Mouse (Mus musculus) forebrain, embryonic 11.5 days (tissue): ENCODE data around the gene Pdia3. TPM values are rescaled to one million over a fixed set of nuclear protein-coding genes. Genes with fewer than 3 reads are reported as not detected.

Experiments
- ATAC-seq: fragments of 200-750 bp; cut with Nextera tagmentation; replicated peaks from 2 replicates; pipeline ENCODE4 v1.8.0; 2017; ENCODE audit warnings: moderate TSS enrichment; ENCODE audit not compliant: low FRiP score
- DNase-seq: peaks from one replicate; pipeline ENCODE4 v3.0.0-alpha.2; 2017; ENCODE audit warnings: low spot score
- H3K27ac ChIP-seq: fragments of 300-500 bp; sonication (generic); 2 replicates; pipeline ENCODE4 v1.5.1; 2014; ENCODE audit warnings: low read depth, low read length
- H3K27me3 ChIP-seq: fragments of 300-500 bp; sonication (generic); 2 replicates; pipeline ENCODE4 v1.6.1; 2014; ENCODE audit warnings: mild to moderate bottlenecking, low read length, mixed read lengths; ENCODE audit not compliant: control insufficient read depth, insufficient read depth
- H3K36me3 ChIP-seq: fragments of 300-500 bp; sonication (generic); 2 replicates; pipeline ENCODE4 v1.6.1; 2014; ENCODE audit warnings: mild to moderate bottlenecking, low read length, moderate library complexity, mixed read lengths; ENCODE audit not compliant: control insufficient read depth, insufficient read depth
- H3K4me1 ChIP-seq: fragments of 300-500 bp; sonication (generic); replicated peaks from 2 replicates; pipeline ENCODE4 v1.6.1; 2014; ENCODE audit warnings: low read length, mixed read lengths; ENCODE audit not compliant: control insufficient read depth, insufficient read depth
- H3K4me2 ChIP-seq: fragments of 300-500 bp; sonication (generic); 2 replicates; pipeline ENCODE4 v1.6.1; 2014; ENCODE audit warnings: low read depth, mild to moderate bottlenecking, low read length, moderate library complexity, mixed read lengths; ENCODE audit not compliant: severe bottlenecking
- H3K4me3 ChIP-seq: fragments of 300-500 bp; sonication (generic); 2 replicates; pipeline ENCODE4 v1.5.1; 2014; ENCODE audit warnings: low read depth, low read length
- H3K9ac ChIP-seq: fragments of 300-500 bp; sonication (generic); 2 replicates; pipeline ENCODE4 v1.6.1; 2014; ENCODE audit warnings: low read length
- H3K9me3 ChIP-seq: fragments of 300-500 bp; sonication (generic); 2 replicates; pipeline ENCODE4 v1.6.1; 2016; ENCODE audit warnings: low read length, mixed read lengths; ENCODE audit not compliant: control insufficient read depth
- WGBS: fragments of 180-500 bp; shearing (Covaris S2); extraction: QIAGEN DNeasy Blood & Tissue Kit; methylation state at CpG from one replicate; pipeline ENCODE4 v1.1.7; 2014; 5-methylcytosine and 5-hydroxymethylcytosine counted together
- polyA plus RNA-seq: library from polyadenylated mRNA; unstranded; fragments of >200 nt; fragmentation: Nextera tagmentation; extraction: Ambion mirVana; gene quantifications from 2 replicates; pipeline ENCODE4 v1.2.1, GENCODE M21; 2014

Gene Pdia3
- polyA plus RNA-seq, 1 experiment from 2014 or later, result 435 TPM

DNA sequence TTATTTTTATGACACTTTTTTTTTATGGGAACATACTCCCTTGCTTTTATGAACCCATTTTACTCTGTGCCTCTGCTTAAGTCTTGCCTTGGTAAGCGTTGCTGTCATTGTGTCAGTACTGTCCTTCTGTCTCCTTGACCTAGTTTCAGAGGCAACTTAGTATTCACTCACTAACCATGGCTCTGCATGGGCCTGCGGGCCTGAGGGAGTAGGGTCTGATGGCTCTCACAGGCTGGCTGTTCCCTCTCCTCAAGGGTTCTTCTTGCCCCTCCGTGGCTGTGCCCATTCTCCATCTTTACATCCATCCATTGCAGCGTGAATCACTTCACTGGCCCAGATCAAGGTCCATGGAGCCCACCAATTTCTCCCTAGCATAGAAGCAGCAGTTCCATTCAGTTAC, 32.9 kb downstream of the Pdia3 start:
- H3K4me3 ChIP-seq, result no peak overlapping the region
- ATAC-seq, result no peak
- peaks cover 9% of the 10 kb centered on the region for H3K27me3 ChIP-seq
- no peak for DNase-seq
- no peaks in the 10 kb centered on the region for H3K36me3 ChIP-seq
- no peak overlapping the region for H3K27ac ChIP-seq
- H3K9ac ChIP-seq, result no peak overlapping the region
- WGBS, result 85% methylated on average over 4 of the region's 4 CpGs
- H3K4me1 ChIP-seq, result peaks cover 23% of the 10 kb centered on the region
- no peak overlapping the region for H3K4me2 ChIP-seq
- no peaks in the 10 kb centered on the region for H3K9me3 ChIP-seq

DNA sequence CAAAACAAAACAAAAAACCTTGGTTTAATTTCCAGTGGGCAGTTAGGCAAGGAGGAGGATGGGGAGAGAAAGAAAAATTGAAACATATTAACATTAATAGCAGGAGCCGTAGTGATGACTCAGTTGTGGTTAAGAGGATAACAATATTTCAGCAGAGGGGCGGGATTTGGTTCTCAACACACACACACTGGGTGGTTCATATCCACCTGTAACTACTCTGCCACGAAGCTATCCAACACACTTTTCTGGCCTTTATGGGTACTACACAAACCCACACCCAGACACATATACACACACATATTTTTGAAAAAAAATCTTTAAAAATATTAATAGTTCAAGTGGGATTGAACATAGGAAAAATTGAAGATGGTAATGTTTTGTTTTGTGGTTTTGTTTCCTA, 33.4 kb downstream of the Pdia3 start:
- DNase-seq (no peak), ATAC-seq (no peak)
- Histone ChIP-seq H3K4me3 (no peak overlapping the region), H3K4me2 (no peak overlapping the region), H3K36me3 (no peaks in the 10 kb centered on the region), H3K27ac (no peak overlapping the region), H3K27me3 (peaks cover 5% of the 10 kb centered on the region), H3K9ac (no peak overlapping the region), H3K9me3 (no peaks in the 10 kb centered on the region), H3K4me1 (peaks cover 18% of the 10 kb centered on the region)
- WGBS, result 92% methylated on average over 3 of the region's 3 CpGs

DNA sequence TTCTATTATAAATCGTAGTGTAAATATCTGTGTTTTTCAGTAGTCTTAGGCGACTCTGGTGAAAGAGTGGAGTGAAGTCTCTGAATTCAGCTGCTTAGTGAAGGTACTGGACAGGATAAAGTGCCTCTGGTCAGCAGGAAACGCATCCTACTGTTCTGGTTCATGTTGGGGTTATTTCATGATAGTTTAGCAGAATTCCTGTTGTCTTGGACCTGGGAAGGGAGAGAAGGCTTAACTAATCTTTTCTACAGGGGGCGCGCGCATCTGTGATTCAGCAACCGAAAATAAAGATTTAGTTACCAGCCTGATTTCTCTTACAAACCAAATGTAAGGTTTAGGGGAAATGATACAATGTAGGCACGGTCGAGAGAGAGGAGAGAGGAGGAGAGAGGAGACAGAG, 34.6 kb downstream of the Pdia3 start:
- Histone ChIP-seq H3K36me3 (no peaks in the 10 kb centered on the region; the same call in none of the 2 replicates), H3K9me3 (no peaks in the 10 kb centered on the region), H3K27ac (peak overlapping the region; percentile 75; the same call in 1 of the 2 replicates), H3K9ac (peak overlapping the region; percentile 66; the same call in 1 of the 2 replicates), H3K4me1 (peaks cover 8% of the 10 kb centered on the region), H3K4me3 (peak overlapping the region; percentile 99), H3K27me3 (no peaks in the 10 kb centered on the region), H3K4me2 (peak overlapping the region; percentile 86)
- no peak for DNase-seq
- WGBS, result 16% methylated on average over 9 of the region's 9 CpGs
- ATAC-seq, result no peak

DNA sequence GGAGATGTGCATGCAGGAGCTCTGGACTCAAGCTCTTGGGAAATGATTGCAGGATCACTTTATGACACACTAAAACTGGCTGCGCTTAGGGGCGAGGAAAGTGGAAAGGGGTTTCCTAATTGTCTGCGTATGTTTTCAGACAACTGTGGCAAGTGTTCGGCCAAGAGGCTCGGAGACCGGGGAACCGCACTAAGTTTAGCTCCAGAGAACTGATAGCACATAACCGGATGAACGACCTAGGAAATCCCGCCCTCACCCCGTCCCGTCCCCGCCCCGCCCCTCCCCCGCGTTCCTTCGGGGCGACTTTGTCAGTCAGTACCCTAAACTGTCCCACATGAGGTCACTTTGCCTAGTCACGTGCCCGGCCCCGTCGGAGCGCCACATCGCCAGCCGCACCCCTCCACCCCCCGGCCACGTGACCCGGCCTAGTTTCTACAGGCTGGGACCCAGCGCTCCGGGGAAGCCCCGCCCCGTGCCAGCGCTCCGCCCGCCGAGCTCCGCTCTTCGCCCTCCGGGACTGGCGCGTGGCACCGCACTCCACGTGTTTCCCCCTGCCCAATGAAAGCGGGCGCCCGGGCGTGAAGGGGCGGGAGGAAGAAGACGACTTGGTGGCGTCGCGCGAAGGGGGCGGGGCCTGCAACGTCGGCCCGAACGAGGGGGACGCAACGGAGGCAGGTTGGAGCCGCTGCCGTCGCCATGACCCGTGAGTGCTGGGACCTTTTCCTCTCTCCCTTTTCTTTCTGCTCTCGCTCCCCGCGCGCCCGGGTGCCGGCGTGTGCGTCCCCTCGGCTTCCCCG, 35.4 kb downstream of the Pdia3 start, which contains the start of gene Serf2:
Gene Serf2, plus strand, starts transcription at position 457 of the 797 bp plus-strand sequence.
- peak within 1 kb of the TSS; percentile 95 for H3K9ac ChIP-seq
- peak; percentile 100 for DNase-seq
- under 1% methylated on average over 72 of the region's 74 CpGs for WGBS
- peaks cover 8% of the 10 kb centered on the region for H3K4me1 ChIP-seq
- H3K36me3 ChIP-seq, result no peaks in the 10 kb centered on the region; the same call in none of the 2 replicates
- peak; percentile 99 for ATAC-seq
- H3K9me3 ChIP-seq, result no peaks in the 10 kb centered on the region
- peak within 1 kb of the TSS; percentile 94 for H3K4me2 ChIP-seq
- H3K27me3 ChIP-seq, result no peaks in the 10 kb centered on the region
- H3K4me3 ChIP-seq, result peak within 1 kb of the TSS; percentile 99
- H3K27ac ChIP-seq, result peak within 1 kb of the TSS; percentile 82

DNA sequence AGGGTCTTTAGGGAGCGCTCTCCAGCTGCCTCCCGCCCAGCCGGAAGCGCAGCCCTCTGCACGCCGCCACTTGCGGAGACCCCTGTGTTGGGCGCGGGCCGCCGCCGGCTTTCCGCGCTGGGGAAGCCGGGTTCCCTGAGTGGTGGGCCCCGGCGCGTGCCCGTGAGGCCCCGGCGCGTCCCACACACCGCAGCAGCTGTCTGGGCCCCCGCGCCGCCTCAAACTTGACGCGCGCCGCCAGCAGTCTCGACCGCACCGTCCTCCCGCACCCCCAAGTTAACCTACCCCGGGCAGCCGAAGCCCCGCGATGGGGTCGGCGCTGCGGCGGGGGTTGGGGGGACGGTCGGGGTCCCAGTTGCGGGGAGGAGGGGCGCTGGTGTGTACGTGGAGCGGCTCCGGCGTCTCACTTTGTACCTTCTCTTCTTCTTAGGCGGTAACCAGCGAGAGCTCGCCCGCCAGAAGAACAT, 36.0 kb downstream of the Pdia3 start:
- no peaks in the 10 kb centered on the region; the same call in none of the 2 replicates for H3K36me3 ChIP-seq
- DNase-seq (no peak), ATAC-seq (peak; percentile 66)
- H3K9me3 ChIP-seq, result no peaks in the 10 kb centered on the region
- under 1% methylated on average over 52 of the region's 54 CpGs for WGBS
- peak overlapping the region; percentile 95 for H3K9ac ChIP-seq
- H3K4me1 ChIP-seq, result peaks cover 8% of the 10 kb centered on the region
- H3K4me3 ChIP-seq, result peak overlapping the region; percentile 99
- peak overlapping the region; percentile 82 for H3K27ac ChIP-seq
- no peaks in the 10 kb centered on the region for H3K27me3 ChIP-seq
- peak overlapping the region; percentile 94 for H3K4me2 ChIP-seq

DNA sequence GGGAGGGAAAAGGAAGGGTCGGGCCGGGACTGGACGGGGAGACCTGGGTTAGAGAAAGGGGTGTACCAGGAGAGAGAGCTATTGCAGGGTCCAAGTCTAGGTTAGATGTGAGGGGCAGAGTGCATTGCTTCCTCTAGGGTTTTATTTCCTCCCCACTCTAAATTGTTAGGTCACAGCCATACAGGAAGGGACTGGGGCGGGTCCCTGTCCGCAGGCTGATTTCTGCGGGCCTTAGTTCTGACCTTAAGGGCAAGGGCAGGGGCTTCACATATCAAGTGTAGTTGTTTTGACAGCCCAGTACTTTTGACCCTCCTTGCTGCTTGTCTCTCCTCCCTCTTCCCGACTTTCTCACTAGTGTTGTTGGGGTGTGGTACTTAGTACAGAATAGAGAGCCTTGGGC, 36.5 kb downstream of the Pdia3 start:
- H3K27me3 ChIP-seq, result no peaks in the 10 kb centered on the region
- H3K9me3 ChIP-seq, result no peaks in the 10 kb centered on the region
- peaks cover 8% of the 10 kb centered on the region for H3K4me1 ChIP-seq
- H3K9ac ChIP-seq, result peak overlapping the region; percentile 95
- H3K36me3 ChIP-seq, result no peaks in the 10 kb centered on the region; the same call in none of the 2 replicates
- peak overlapping the region; percentile 82; the same call in 1 of the 2 replicates for H3K27ac ChIP-seq
- peak overlapping the region; percentile 94 for H3K4me2 ChIP-seq
- peak; percentile 1; the same call in 1 of the 2 replicates for ATAC-seq
- no peak for DNase-seq
- H3K4me3 ChIP-seq, result peak overlapping the region; percentile 99
- 5% methylated on average over 7 of the region's 7 CpGs for WGBS

DNA sequence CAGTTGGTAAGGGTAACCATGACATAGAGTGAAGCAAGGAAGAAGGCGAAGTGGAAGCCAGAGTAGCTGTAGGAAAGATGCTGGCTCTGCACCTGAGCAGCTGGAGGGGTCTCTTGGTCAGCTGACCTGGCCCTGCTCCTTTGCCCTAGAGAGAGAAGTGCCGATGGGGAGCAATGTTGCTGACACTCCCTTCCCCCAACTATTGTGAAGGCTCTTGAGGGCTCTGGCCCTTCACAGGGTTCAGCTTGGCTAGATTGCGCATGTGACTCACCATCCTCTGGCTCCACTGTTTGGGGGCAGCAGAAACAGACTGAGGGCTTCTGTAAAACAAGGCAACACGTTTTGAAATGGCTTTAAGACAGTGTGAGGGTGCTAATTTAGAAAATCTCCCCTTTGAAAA, 38.8 kb downstream of the Pdia3 start:
- Histone ChIP-seq H3K27ac (no peak overlapping the region), H3K27me3 (no peaks in the 10 kb centered on the region), H3K4me3 (no peak overlapping the region), H3K9me3 (no peaks in the 10 kb centered on the region), H3K4me1 (peaks cover 11% of the 10 kb centered on the region), H3K36me3 (no peaks in the 10 kb centered on the region; the same call in none of the 2 replicates), H3K4me2 (no peak overlapping the region), H3K9ac (no peak overlapping the region)
- DNase-seq (no peak), ATAC-seq (no peak)
- 83% methylated on average over 4 of the region's 4 CpGs for WGBS

DNA sequence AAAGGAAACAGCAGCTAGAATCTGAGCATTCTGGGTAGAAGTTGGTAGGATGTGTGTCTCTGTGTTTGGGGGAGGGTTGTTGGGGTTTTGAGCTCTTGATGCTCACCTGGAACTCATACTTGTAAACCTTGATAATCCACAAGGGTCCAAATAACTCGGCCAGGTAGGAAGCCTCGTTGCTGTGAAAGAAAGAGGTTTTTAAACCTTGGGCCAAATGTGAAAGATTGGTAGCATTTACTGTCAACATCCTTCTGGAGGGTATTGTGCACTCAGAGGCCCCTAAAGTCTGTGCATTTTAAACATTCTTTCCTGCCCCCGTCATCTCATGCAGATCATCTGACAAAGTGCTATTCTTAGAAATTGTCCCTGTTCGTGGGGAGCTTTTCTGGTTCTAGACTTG, 39.4 kb downstream of the Pdia3 start, which contains the start of gene Hypk:
Gene Hypk, plus strand, starts transcription at position 301 of the 400 bp plus-strand sequence.
- no peak for DNase-seq
- no peaks in the 10 kb centered on the region for H3K9me3 ChIP-seq
- no peak within 1 kb of the TSS for H3K4me3 ChIP-seq
- peaks cover 16% of the 10 kb centered on the region for H3K4me1 ChIP-seq
- no peak for ATAC-seq
- no peak within 1 kb of the TSS for H3K9ac ChIP-seq
- no peak within 1 kb of the TSS for H3K4me2 ChIP-seq
- H3K27ac ChIP-seq, result no peak within 1 kb of the TSS
- no peaks in the 10 kb centered on the region for H3K27me3 ChIP-seq
- no peaks in the 10 kb centered on the region; the same call in none of the 2 replicates for H3K36me3 ChIP-seq
- 90% methylated on average over 4 of the region's 4 CpGs for WGBS
